25 mouse cellular contexts compared by ENCODE assay signal in genomic region chr5:35401240-35401639, GRCm38 (mm10). TPM values are rescaled to one million over a fixed set of nuclear protein-coding genes. Genes with fewer than 3 reads are reported as not detected.
DNase-seq lines count a peak whose midpoint lies in the region; ATAC-seq and TF ChIP-seq lines count a peak whose summit lies in the region.
"Had no signal": no experiment of that assay in that cellular context is flagged by ENCODE, and none has a peak within 500 bp of the region (broad histone marks: within the 10 kb centered on the region; RNA-seq: fewer than 3 reads in every experiment).

No protein-coding gene starts in this region.

- no peak overlapping the region for H3K4me2 ChIP-seq in forebrain, embryonic 12.5 days
- no peak overlapping the region for H3K4me2 ChIP-seq in midbrain, embryonic 11.5 days
- H3K4me2 ChIP-seq in midbrain, embryonic 16.5 days (ENCODE audit: low read length): no peak overlapping the region

- TF ChIP-seq POLR2A in brain, embryonic 14.5 days (IDR thresholded peaks at IDR 0.05; ENCODE audit: borderline replicate concordance, extremely low read depth, insufficient read depth, insufficient read length, poor library complexity, severe bottlenecking): no peak
- no peak for TF ChIP-seq POLR2A in heart, adult 2 months (IDR thresholded peaks at IDR 0.05; ENCODE audit: insufficient read depth, low read depth, low read length)

- H3K27me3 ChIP-seq in forebrain, embryonic 10.5 days (ENCODE audit: poor library complexity, severe bottlenecking): peaks cover 100% of the 10 kb centered on the region
- H3K27me3 ChIP-seq in forebrain, embryonic 12.5 days: peaks cover 99% of the 10 kb centered on the region
- H3K27me3 ChIP-seq in midbrain, embryonic 11.5 days (ENCODE audit: control insufficient read depth, insufficient read depth, low read length): peaks cover 87% of the 10 kb centered on the region
- H3K27me3 ChIP-seq in midbrain, embryonic 16.5 days (ENCODE audit: control insufficient read depth, insufficient read depth, low read depth, low read length): peaks cover 58% of the 10 kb centered on the region
- peaks cover 25% of the 10 kb centered on the region for H3K27me3 ChIP-seq in heart, adult 2 months (ENCODE audit: control insufficient read depth, insufficient read depth, low read length)

- peak; percentile 34 for DNase-seq in forebrain, embryonic 10.5 days (ENCODE audit: extremely low spot score, low spot score)
- peak; percentile 91 for DNase-seq in midbrain, embryonic 11.5 days (ENCODE audit: low spot score, missing footprints)
- DNase-seq in brain, embryonic 14.5 days (ENCODE audit: low read depth): peak; percentile 12
- no peak for DNase-seq in heart, adult 2 months
- DNase-seq: adrenal gland, adult 2 months; adrenal gland, adult 8-10 months; adrenal gland, postnatal 10 days; adrenal gland, postnatal 14 days; adrenal gland, postnatal 25 days; adrenal gland, postnatal 36 days; B cell, adult 2 months; cerebellum, adult 11 months; cerebellum, adult 11-12 months; cerebellum, adult 18-20 months; cerebellum, adult 2 months had no signal

- H3K79me2 ChIP-seq in heart, adult 2 months (replicated peaks; ENCODE audit: control insufficient read depth, insufficient read depth, low read length): no peaks in the 10 kb centered on the region

- TF ChIP-seq CTCF in brain, embryonic 14.5 days (IDR thresholded peaks at IDR 0.05; ENCODE audit: borderline replicate concordance, extremely low read depth, insufficient read depth, insufficient read length): no peak
- TF ChIP-seq CTCF in heart, adult 2 months (IDR thresholded peaks at IDR 0.05): no peak

- H3K9ac ChIP-seq in forebrain, embryonic 12.5 days: no peak overlapping the region
- H3K9ac ChIP-seq in midbrain, embryonic 11.5 days (ENCODE audit: low read length): no peak overlapping the region
- no peak overlapping the region for H3K9ac ChIP-seq in midbrain, embryonic 16.5 days (ENCODE audit: low read depth, low read length)
- H3K9ac ChIP-seq in heart, adult 2 months (ENCODE audit: low read depth, low read length): no peak overlapping the region

- intact Hi-C loops in heart, adult 2 months (cut with DNase I): no loop called here

- 3% methylated on average over 8 of the region's 8 CpGs for WGBS in forebrain, embryonic 10.5 days
- under 1% methylated on average over 8 of the region's 8 CpGs for WGBS in forebrain, embryonic 12.5 days
- 3% methylated on average over 8 of the region's 8 CpGs for WGBS in midbrain, embryonic 11.5 days
- WGBS in midbrain, embryonic 16.5 days: 1% methylated on average over 8 of the region's 8 CpGs
- WGBS in heart, adult 2 months: 4% methylated on average over 8 of the region's 8 CpGs

- H3K27ac ChIP-seq in forebrain, embryonic 10.5 days: no peak overlapping the region
- no peak overlapping the region for H3K27ac ChIP-seq in forebrain, embryonic 12.5 days
- no peak overlapping the region for H3K27ac ChIP-seq in midbrain, embryonic 11.5 days (ENCODE audit: low read depth, low read length)
- H3K27ac ChIP-seq in midbrain, embryonic 16.5 days (ENCODE audit: low read length): no peak overlapping the region
- H3K27ac ChIP-seq in heart, adult 2 months: no peak overlapping the region

- H3K4me3 ChIP-seq in forebrain, embryonic 10.5 days: no peak overlapping the region
- no peak overlapping the region for H3K4me3 ChIP-seq in forebrain, embryonic 12.5 days (replicated peaks)
- no peak overlapping the region for H3K4me3 ChIP-seq in midbrain, embryonic 11.5 days (ENCODE audit: low read depth, low read length)
- H3K4me3 ChIP-seq in midbrain, embryonic 16.5 days (ENCODE audit: low read depth, low read length): no peak overlapping the region
- no peak overlapping the region for H3K4me3 ChIP-seq in heart, adult 2 months

- no peaks in the 10 kb centered on the region for H3K9me3 ChIP-seq in forebrain, embryonic 10.5 days
- H3K9me3 ChIP-seq in forebrain, embryonic 12.5 days: no peaks in the 10 kb centered on the region
- no peaks in the 10 kb centered on the region for H3K9me3 ChIP-seq in midbrain, embryonic 11.5 days (ENCODE audit: control insufficient read depth, low read length)
- no peaks in the 10 kb centered on the region for H3K9me3 ChIP-seq in midbrain, embryonic 16.5 days (replicated peaks; ENCODE audit: control insufficient read depth, low read length, poor library complexity, severe bottlenecking)
- H3K9me3 ChIP-seq: G1E had no signal

- H3K36me3 ChIP-seq in forebrain, embryonic 10.5 days (replicated peaks): no peaks in the 10 kb centered on the region
- no peaks in the 10 kb centered on the region for H3K36me3 ChIP-seq in forebrain, embryonic 12.5 days (replicated peaks)
- H3K36me3 ChIP-seq in midbrain, embryonic 11.5 days (ENCODE audit: control insufficient read depth, insufficient read depth, low read length): no peaks in the 10 kb centered on the region
- H3K36me3 ChIP-seq in midbrain, embryonic 16.5 days (ENCODE audit: control insufficient read depth, insufficient read depth, low read length): no peaks in the 10 kb centered on the region
- H3K36me3 ChIP-seq in heart, adult 2 months (ENCODE audit: control insufficient read depth, insufficient read depth, low read length): no peaks in the 10 kb centered on the region
- H3K36me3 ChIP-seq: G1E had no signal

- ATAC-seq in forebrain, embryonic 12.5 days (ENCODE audit: low FRiP score): no peak
- no peak for ATAC-seq in midbrain, embryonic 11.5 days (ENCODE audit: low FRiP score)
- ATAC-seq in midbrain, embryonic 16.5 days: no peak
- ATAC-seq: activated CD4-positive, CD25-positive, alpha-beta regulatory T cell, adult 4 months; CD4-positive, CD25-positive, alpha-beta regulatory T cell, adult 4 months; Patski had no signal

- TF ChIP-seq EP300 in heart, adult 2 months (IDR thresholded peaks at IDR 0.05; ENCODE audit: insufficient read depth, low read depth, low read length): no peak

- peaks cover 21% of the 10 kb centered on the region for H3K4me1 ChIP-seq in forebrain, embryonic 10.5 days
- H3K4me1 ChIP-seq in forebrain, embryonic 12.5 days: peaks cover 18% of the 10 kb centered on the region
- H3K4me1 ChIP-seq in midbrain, embryonic 11.5 days (ENCODE audit: control insufficient read depth, insufficient read depth, low read length): 0 out of 2 replicates have a peak, but pooled peaks cover 4% of the 10 kb centered on the region
- H3K4me1 ChIP-seq in midbrain, embryonic 16.5 days (ENCODE audit: control insufficient read depth, insufficient read depth, low read length): peaks cover 7% of the 10 kb centered on the region; the same call in 1 of the 2 replicates
- no peaks in the 10 kb centered on the region for H3K4me1 ChIP-seq in heart, adult 2 months (ENCODE audit: control insufficient read depth, insufficient read depth, low read length)

RNA-seq across cellular contexts. Expression of gene Hmx1, which starts 12.3 kb away (rescaled TPM):
- 0.38 and 0.69 TPM in 2 replicates for polyA plus RNA-seq in forebrain, embryonic 10.5 days (2016; fragmentation: Nextera tagmentation; extraction: Ambion mirVana)
- 0.51 and 0.86 TPM in 2 replicates for polyA plus RNA-seq in forebrain, embryonic 12.5 days (2016; fragmentation: Nextera tagmentation; extraction: Ambion mirVana)
- 0.10 TPM in 1 of 2 replicates, not detected in the other for polyA plus RNA-seq in midbrain, embryonic 11.5 days (2014; fragmentation: Nextera tagmentation; extraction: Ambion mirVana)
- polyA plus RNA-seq in midbrain, embryonic 16.5 days (2015; fragmentation: Nextera tagmentation; extraction: Ambion mirVana): not detected in 2 replicates
- 0.45 and 1.0 TPM in 2 replicates for polyA plus RNA-seq in brain, embryonic 14.5 days (2012; rRNA removed)
- total RNA-seq in heart, adult 2 months (2021): not detected
- polyA plus RNA-seq in heart, adult 2 months (2012; rRNA removed): not detected in 2 replicates
- total RNA-seq: adrenal gland, adult 18-20 months; adrenal gland, adult 2 months; adrenal gland, adult 8-10 months; adrenal gland, postnatal 25 days; CH12.LX; G1E; MEL had no signal
- polyA plus RNA-seq: activated CD4-positive, CD25-positive, alpha-beta regulatory T cell, adult 4 months; adrenal gland, adult 2 months; C2C12; CD4-positive, CD25-positive, alpha-beta regulatory T cell, adult 4 months; cerebellum, adult 2 months; G1E; Patski had no signal

Comparison
In these comparisons a context has a peak if more than half of its experiments do, and no peak if none do; other contexts are left out.
1. DNase-seq: peak in forebrain, embryonic 10.5 days (single experiment), midbrain, embryonic 11.5 days (single experiment) and brain, embryonic 14.5 days (single experiment); none in heart, adult 2 months (0 of 2).